Mouse (Mus musculus): Measurements from ENCODE around the gene St3gal5. TPM values are rescaled to one million over a fixed set of nuclear protein-coding genes. Genes with fewer than 3 reads are reported as not detected.

St3gal5 gene
- polyA plus RNA-seq, 1 experiment = 28.1 TPM

DNA sequence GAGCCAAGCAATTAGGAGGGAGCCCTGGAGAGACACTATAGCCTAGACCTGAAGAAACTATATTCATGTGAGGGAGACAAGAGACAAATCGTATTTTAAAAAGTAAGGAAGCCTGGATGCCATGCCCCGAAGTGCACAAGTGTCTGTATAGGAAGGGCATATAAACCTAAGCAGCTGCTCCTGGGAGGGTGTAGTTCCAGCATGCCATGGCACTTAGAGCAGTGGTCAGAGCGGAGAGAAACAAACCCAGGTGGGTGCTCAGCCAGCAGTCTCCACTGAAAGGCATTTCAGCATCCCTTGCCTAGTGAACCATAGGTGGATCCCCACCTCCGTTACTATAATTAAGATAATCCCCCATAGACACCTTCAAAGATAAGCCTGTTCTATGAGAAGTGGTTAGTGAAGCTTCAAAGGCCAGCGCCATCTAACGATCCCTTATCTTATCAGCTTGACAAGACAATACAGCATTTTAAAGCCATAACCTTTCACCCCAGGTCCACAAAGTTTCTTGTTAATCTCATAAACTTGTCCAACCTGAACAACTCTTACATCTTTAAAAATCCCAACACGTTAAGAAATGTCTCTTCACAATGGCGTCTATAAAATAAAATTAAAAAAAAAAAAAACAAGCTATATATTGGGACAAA, 20.1 kb downstream of the St3gal5 start:
- TF ChIP-seq POLR2A (IDR thresholded peaks at IDR 0.05; ENCODE audit: insufficient read depth, low read length) (no peak), CTCF (IDR thresholded peaks at IDR 0.05; ENCODE audit: low read depth, low read length) (no peak), EP300 (IDR thresholded peaks at IDR 0.05; ENCODE audit: insufficient read depth, low read depth, low read length) (no peak)

DNA sequence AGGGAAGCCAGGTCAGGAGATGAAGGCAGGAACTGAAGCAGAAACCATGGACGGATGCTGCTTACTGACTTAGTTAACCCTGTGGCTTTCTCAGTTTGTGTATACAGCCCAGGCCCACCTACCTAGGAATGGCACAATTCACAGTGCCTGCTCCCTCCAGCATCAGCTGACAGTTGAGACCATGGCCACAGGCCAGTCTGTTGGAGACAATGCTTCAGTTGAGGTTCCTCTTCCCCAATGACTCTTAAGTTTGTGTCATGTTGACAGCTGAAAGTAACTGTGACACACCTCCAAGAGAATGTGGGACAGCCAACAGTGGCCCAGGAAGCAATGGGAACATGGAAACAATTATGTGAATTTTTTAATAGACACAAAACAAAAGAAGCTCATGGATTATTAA, 22.5 kb downstream of the St3gal5 start:
- no peak overlapping the region for H3K9ac ChIP-seq (ENCODE audit: low read depth, poor library complexity, severe bottlenecking)
- no peaks in the 10 kb centered on the region for H3K27me3 ChIP-seq (ENCODE audit: control insufficient read depth, insufficient read depth, low read length, poor library complexity, severe bottlenecking)
- no peaks in the 10 kb centered on the region for H3K9me3 ChIP-seq (replicated peaks; ENCODE audit: control insufficient read depth, insufficient read depth, low read length, poor library complexity, severe bottlenecking)
- H3K27ac ChIP-seq (ENCODE audit: insufficient read depth, low read length) = no peak overlapping the region
- H3K4me1 ChIP-seq (ENCODE audit: control insufficient read depth, insufficient read depth, low read length) = no peaks in the 10 kb centered on the region
- no peak for TF ChIP-seq EP300 (IDR thresholded peaks at IDR 0.05; ENCODE audit: insufficient read depth, low read depth, low read length)
- no peak for TF ChIP-seq POLR2A (IDR thresholded peaks at IDR 0.05; ENCODE audit: insufficient read depth, low read length)
- no peak for TF ChIP-seq CTCF (IDR thresholded peaks at IDR 0.05; ENCODE audit: low read depth, low read length)
- H3K4me3 ChIP-seq (ENCODE audit: low read depth, low read length) = no peak overlapping the region
- H3K36me3 ChIP-seq (ENCODE audit: control insufficient read depth, insufficient read depth, low read length, poor library complexity, severe bottlenecking) = no peaks in the 10 kb centered on the region

More for the DNA sequence above, 20.1 kb downstream of the St3gal5 start:
- Histone ChIP-seq H3K4me1 (ENCODE audit: control insufficient read depth, insufficient read depth, low read length) (no peaks in the 10 kb centered on the region), H3K27me3 (ENCODE audit: control insufficient read depth, insufficient read depth, low read length, poor library complexity, severe bottlenecking) (no peaks in the 10 kb centered on the region), H3K9ac (ENCODE audit: low read depth, poor library complexity, severe bottlenecking) (no peak overlapping the region), H3K9me3 (replicated peaks; ENCODE audit: control insufficient read depth, insufficient read depth, low read length, poor library complexity, severe bottlenecking) (no peaks in the 10 kb centered on the region), H3K36me3 (ENCODE audit: control insufficient read depth, insufficient read depth, low read length, poor library complexity, severe bottlenecking) (no peaks in the 10 kb centered on the region), H3K4me3 (ENCODE audit: low read depth, low read length) (no peak overlapping the region), H3K27ac (ENCODE audit: insufficient read depth, low read length) (no peak overlapping the region)

GRCm38 (mm10) chr6:72121301-72121700, 23.9 kb downstream of the St3gal5 start:
- no peaks in the 10 kb centered on the region for H3K36me3 ChIP-seq (ENCODE audit: control insufficient read depth, insufficient read depth, low read length, poor library complexity, severe bottlenecking)
- no peak overlapping the region for H3K27ac ChIP-seq (ENCODE audit: insufficient read depth, low read length)
- H3K9ac ChIP-seq (ENCODE audit: low read depth, poor library complexity, severe bottlenecking) = no peak overlapping the region
- H3K27me3 ChIP-seq (ENCODE audit: control insufficient read depth, insufficient read depth, low read length, poor library complexity, severe bottlenecking) = no peaks in the 10 kb centered on the region
- no peak for TF ChIP-seq CTCF (IDR thresholded peaks at IDR 0.05; ENCODE audit: low read depth, low read length)
- TF ChIP-seq POLR2A (IDR thresholded peaks at IDR 0.05; ENCODE audit: insufficient read depth, low read length) = no peak
- TF ChIP-seq EP300 (IDR thresholded peaks at IDR 0.05; ENCODE audit: insufficient read depth, low read depth, low read length) = no peak
- no peak overlapping the region for H3K4me3 ChIP-seq (ENCODE audit: low read depth, low read length)
- no peaks in the 10 kb centered on the region for H3K9me3 ChIP-seq (replicated peaks; ENCODE audit: control insufficient read depth, insufficient read depth, low read length, poor library complexity, severe bottlenecking)
- no peaks in the 10 kb centered on the region for H3K4me1 ChIP-seq (ENCODE audit: control insufficient read depth, insufficient read depth, low read length)

- no peak overlapping the region for H3K9ac ChIP-seq (ENCODE audit: low read depth, poor library complexity, severe bottlenecking)
- TF ChIP-seq EP300 (IDR thresholded peaks at IDR 0.05; ENCODE audit: insufficient read depth, low read depth, low read length) = no peak
- no peak for TF ChIP-seq CTCF (IDR thresholded peaks at IDR 0.05; ENCODE audit: low read depth, low read length)
- no peak for TF ChIP-seq POLR2A (IDR thresholded peaks at IDR 0.05; ENCODE audit: insufficient read depth, low read length)
- H3K27ac ChIP-seq (ENCODE audit: insufficient read depth, low read length) = no peak overlapping the region
- no peaks in the 10 kb centered on the region for H3K36me3 ChIP-seq (ENCODE audit: control insufficient read depth, insufficient read depth, low read length, poor library complexity, severe bottlenecking)
- no peaks in the 10 kb centered on the region for H3K27me3 ChIP-seq (ENCODE audit: control insufficient read depth, insufficient read depth, low read length, poor library complexity, severe bottlenecking)
- H3K4me1 ChIP-seq (ENCODE audit: control insufficient read depth, insufficient read depth, low read length) = no peaks in the 10 kb centered on the region
- no peaks in the 10 kb centered on the region for H3K9me3 ChIP-seq (replicated peaks; ENCODE audit: control insufficient read depth, insufficient read depth, low read length, poor library complexity, severe bottlenecking)
- no peak overlapping the region for H3K4me3 ChIP-seq (ENCODE audit: low read depth, low read length)
Observed at GRCm38 (mm10) chr6:72122515-72122914, 25.1 kb downstream of the St3gal5 start.

DNA sequence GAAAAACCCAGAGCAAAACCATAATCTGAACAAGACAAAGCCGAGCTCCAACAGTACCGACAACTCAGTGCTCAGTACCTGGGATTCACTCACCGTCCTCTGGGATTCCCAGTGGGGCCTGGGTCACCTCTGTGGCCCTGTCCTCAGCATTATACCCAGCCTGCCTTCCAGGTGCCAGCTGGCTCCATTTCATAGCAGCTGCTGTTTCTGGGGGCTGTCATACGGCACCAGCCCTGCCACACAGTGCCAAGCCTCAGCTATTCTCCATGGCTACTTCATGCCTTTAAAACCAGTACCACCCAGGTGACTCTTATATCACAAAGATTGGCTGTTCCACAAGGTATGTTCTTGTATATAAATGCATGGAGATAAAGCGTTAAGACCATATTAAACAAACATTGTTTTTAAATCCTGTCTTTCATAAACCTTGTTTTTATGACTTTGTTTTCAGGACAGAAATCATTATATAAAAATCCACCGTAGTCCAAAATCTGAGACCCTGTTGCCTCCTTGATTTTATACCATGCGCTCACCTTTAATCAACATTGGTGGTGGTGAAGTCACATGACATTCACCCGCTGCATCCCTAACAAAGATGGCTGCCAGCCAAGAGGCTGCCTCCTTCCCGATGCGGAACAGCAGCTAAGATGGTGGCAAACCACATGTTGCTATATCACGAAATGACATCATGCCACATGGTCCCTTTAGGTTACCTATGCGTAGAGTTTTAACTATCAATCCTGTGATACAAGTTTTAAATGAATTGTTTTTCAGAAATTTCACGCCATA, 27.1 kb downstream of the St3gal5 start:
- Histone ChIP-seq H3K27ac (ENCODE audit: insufficient read depth, low read length) (no peak overlapping the region), H3K4me1 (ENCODE audit: control insufficient read depth, insufficient read depth, low read length) (no peaks in the 10 kb centered on the region), H3K4me3 (ENCODE audit: low read depth, low read length) (no peak overlapping the region), H3K9ac (ENCODE audit: low read depth, poor library complexity, severe bottlenecking) (no peak overlapping the region), H3K9me3 (replicated peaks; ENCODE audit: control insufficient read depth, insufficient read depth, low read length, poor library complexity, severe bottlenecking) (no peaks in the 10 kb centered on the region), H3K36me3 (ENCODE audit: control insufficient read depth, insufficient read depth, low read length, poor library complexity, severe bottlenecking) (no peaks in the 10 kb centered on the region), H3K27me3 (ENCODE audit: control insufficient read depth, insufficient read depth, low read length, poor library complexity, severe bottlenecking) (no peaks in the 10 kb centered on the region)
- TF ChIP-seq POLR2A (IDR thresholded peaks at IDR 0.05; ENCODE audit: insufficient read depth, low read length) = no peak
- no peak for TF ChIP-seq EP300 (IDR thresholded peaks at IDR 0.05; ENCODE audit: insufficient read depth, low read depth, low read length)
- no peak for TF ChIP-seq CTCF (IDR thresholded peaks at IDR 0.05; ENCODE audit: low read depth, low read length)
